Mouse (Mus musculus): ENCODE data around the gene Ipo5. TPM values are rescaled to one million over a fixed set of nuclear protein-coding genes. Genes with fewer than 3 reads are reported as not detected.
A peak's percentile ranks its signal among the peaks of the same experiment; 100 is the strongest.

The Ipo5 gene
- 10 to 100 TPM; 96.9 to 98.5 TPM for total RNA-seq (2021)
- long read RNA-seq, experiment 1, full-length matches to known transcripts, result 26 of 40 reads
- long read RNA-seq, experiment 1, partial matches to known transcripts, result 8 of 40 reads
- long read RNA-seq, experiment 1, other reads (novel, unspliced or antisense), result 6 of 40 reads
- long read RNA-seq, experiment 2, full-length matches to known transcripts, result 29 of 63 reads
- long read RNA-seq, experiment 2, partial matches to known transcripts, result 27 of 63 reads
- long read RNA-seq, experiment 2, other reads (novel, unspliced or antisense), result 7 of 63 reads

GRCm38 (mm10) chr14:120910733-120911324 is at the start of gene Ipo5:
Ipo5 (plus strand) TSS chr14:120911224.
- no peak for TF ChIP-seq CTCF (conservative IDR thresholded peaks at IDR 0.05)
- peak within 1 kb of the TSS; percentile 84 for H3K4me3 ChIP-seq
- DNase-seq (ENCODE audit: low spot score in 2 of 2), result peak; percentile 93 to 96
- peak within 1 kb of the TSS; percentile 92 for H3K27ac ChIP-seq

DNA sequence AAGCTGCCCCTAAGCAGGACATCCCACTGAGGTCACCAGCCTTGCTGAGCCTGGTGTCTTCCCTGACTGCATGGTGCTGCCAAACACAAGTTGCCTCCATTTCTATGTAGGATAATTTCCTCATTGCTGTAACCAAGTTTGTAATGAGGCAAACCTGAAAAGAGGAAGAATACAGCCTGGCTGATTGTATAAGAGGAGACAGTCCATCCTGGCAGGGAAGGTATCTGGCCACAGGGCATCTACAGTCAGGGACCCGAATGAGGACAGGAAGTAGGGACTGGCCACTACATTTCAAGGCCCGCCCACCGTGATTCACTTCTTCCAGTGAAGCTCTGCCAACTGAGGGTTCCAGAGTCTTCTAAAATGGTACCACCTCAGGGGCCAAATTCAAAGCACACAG is 47.8 kb upstream of the Ipo5 start:
- no peak for DNase-seq (ENCODE audit: low spot score in 2 of 2)
- no peak overlapping the region for H3K4me3 ChIP-seq
- no peak for TF ChIP-seq CTCF (conservative IDR thresholded peaks at IDR 0.05)
- H3K27ac ChIP-seq, result no peak overlapping the region

- no peak overlapping the region for H3K4me3 ChIP-seq
- DNase-seq (ENCODE audit: low spot score in 2 of 2), result no peak
- no peak for TF ChIP-seq CTCF (conservative IDR thresholded peaks at IDR 0.05)
- H3K27ac ChIP-seq, result no peak overlapping the region
Measured at GRCm38 (mm10) chr14:120864896-120865295, 46.1 kb upstream of the Ipo5 start.

- peak; percentile 33 for TF ChIP-seq CTCF (conservative IDR thresholded peaks at IDR 0.05)
- Histone ChIP-seq H3K27ac (no peak overlapping the region), H3K4me3 (no peak overlapping the region)
- DNase-seq (ENCODE audit: low spot score in 2 of 2), result no peak
Measured at GRCm38 (mm10) chr14:120866573-120866972, 44.5 kb upstream of the Ipo5 start.

DNA sequence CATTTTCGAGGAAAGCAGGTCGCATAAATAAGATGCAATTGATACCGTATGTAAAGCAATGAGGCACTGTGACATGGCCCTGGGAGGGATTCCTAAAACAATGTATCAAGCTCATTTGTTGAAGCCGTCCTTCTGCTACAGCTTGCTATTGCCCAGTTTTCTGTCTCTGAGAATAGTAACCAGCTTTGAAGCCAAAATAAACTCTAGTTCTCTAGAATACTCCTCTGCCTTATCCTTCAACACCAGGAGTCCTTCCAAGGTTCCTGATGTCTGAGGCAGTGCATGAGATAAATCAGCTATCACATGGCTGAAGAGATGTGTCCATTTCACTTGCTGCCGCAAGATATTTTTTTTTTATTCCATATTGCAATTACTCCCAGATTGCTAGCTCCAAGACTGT is 43.9 kb upstream of the Ipo5 start:
- no peak for TF ChIP-seq CTCF (conservative IDR thresholded peaks at IDR 0.05)
- no peak for DNase-seq (ENCODE audit: low spot score in 2 of 2)
- no peak overlapping the region for H3K4me3 ChIP-seq
- H3K27ac ChIP-seq, result no peak overlapping the region

- Histone ChIP-seq H3K4me3 (no peak overlapping the region), H3K27ac (no peak overlapping the region)
- DNase-seq (ENCODE audit: low spot score in 2 of 2), result no peak
- no peak for TF ChIP-seq CTCF (conservative IDR thresholded peaks at IDR 0.05)
Measured at GRCm38 (mm10) chr14:120868494-120868893, 42.5 kb upstream of the Ipo5 start.

DNA sequence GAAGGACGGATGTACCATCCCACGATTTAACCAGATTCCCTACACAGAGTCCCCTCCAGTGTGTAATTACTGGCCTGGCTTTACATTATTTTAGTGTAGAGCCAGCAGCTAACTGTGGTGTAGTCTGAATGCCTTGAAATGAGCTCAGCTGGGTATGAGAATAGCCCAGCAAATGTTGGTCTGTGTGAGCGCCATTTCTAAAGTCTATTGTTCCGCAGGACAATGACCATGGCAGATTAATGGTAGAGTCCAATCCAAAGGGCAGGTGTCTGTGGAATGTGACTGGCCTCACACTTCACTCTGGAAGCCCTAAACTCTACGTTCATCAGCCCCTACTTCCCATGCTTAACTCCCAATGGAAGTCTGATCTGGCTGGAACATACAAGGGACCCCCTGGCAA is 40.3 kb upstream of the Ipo5 start:
- H3K27ac ChIP-seq, result no peak overlapping the region
- TF ChIP-seq CTCF (conservative IDR thresholded peaks at IDR 0.05), result no peak
- H3K4me3 ChIP-seq, result no peak overlapping the region
- no peak for DNase-seq (ENCODE audit: low spot score in 2 of 2)

DNA sequence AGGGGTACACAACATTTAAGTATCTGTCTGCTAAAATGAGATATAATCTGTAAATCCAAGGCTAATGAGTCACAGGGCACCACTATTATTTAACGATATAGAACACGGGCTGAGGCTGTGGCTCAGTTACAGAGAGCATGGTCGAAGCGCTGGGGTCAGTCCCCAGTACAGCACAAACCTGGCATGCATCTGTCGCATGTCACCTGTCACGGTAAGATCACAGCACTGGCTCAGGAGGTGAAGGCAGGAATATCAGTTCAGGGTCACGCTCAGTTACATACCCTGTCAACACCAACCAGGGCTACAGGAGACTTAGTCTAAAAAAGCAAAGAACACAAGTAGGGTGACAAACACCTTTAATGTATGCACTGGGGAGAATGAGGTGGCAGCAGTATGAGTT is 36.6 kb upstream of the Ipo5 start:
- Histone ChIP-seq H3K4me3 (no peak overlapping the region), H3K27ac (no peak overlapping the region)
- DNase-seq (ENCODE audit: low spot score in 2 of 2), result no peak
- TF ChIP-seq CTCF (conservative IDR thresholded peaks at IDR 0.05), result no peak

- no peak overlapping the region for H3K4me3 ChIP-seq
- DNase-seq (ENCODE audit: low spot score in 2 of 2), result no peak
- peak; percentile 65 for TF ChIP-seq CTCF (conservative IDR thresholded peaks at IDR 0.05)
- H3K27ac ChIP-seq, result no peak overlapping the region
Measured at GRCm38 (mm10) chr14:120875144-120875543, 35.9 kb upstream of the Ipo5 start.

- no peak for TF ChIP-seq CTCF (conservative IDR thresholded peaks at IDR 0.05)
- Histone ChIP-seq H3K27ac (no peak overlapping the region), H3K4me3 (no peak overlapping the region)
- no peak for DNase-seq (ENCODE audit: low spot score in 2 of 2)
Measured at GRCm38 (mm10) chr14:120875811-120876388, 35.1 kb upstream of the Ipo5 start.

- DNase-seq (ENCODE audit: low spot score in 2 of 2), result no peak
- H3K4me3 ChIP-seq, result no peak overlapping the region
Measured at GRCm38 (mm10) chr14:120877147-120877546, 33.9 kb upstream of the Ipo5 start.

DNA sequence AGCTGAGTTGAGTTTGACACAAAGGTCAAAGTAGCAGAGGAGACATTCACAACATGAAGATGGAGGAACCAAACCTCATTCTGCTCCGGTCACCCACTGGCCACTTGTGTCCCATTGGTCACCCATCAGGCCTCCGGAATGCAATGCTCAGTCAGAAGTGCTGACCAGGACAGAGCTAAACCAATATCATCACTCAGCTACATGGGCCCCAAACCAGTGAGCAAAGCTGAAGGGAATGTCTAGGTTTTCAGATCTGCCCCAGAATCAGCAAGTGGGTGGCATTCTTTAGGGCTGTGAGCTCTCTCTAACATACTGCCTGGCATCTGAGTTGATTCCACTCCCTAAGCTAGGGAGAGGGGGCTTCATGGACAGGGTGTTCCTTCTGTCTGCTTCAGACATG is 32.0 kb upstream of the Ipo5 start:
- Histone ChIP-seq H3K27ac (no peak overlapping the region), H3K4me3 (no peak overlapping the region)
- TF ChIP-seq CTCF (conservative IDR thresholded peaks at IDR 0.05), result no peak
- no peak for DNase-seq (ENCODE audit: low spot score in 2 of 2)

More at GRCm38 (mm10) chr14:120877147-120877546, 33.9 kb upstream of the Ipo5 start:
- no peak for TF ChIP-seq CTCF (conservative IDR thresholded peaks at IDR 0.05)
- H3K27ac ChIP-seq, result no peak overlapping the region

- no peak for DNase-seq (ENCODE audit: low spot score in 2 of 2)
- H3K4me3 ChIP-seq, result no peak overlapping the region
- TF ChIP-seq CTCF (conservative IDR thresholded peaks at IDR 0.05), result no peak
- no peak overlapping the region for H3K27ac ChIP-seq
Measured at GRCm38 (mm10) chr14:120880601-120881000, 30.4 kb upstream of the Ipo5 start.

GRCm38 (mm10) chr14:120881054-120881453 is 30.0 kb upstream of the Ipo5 start:
- Histone ChIP-seq H3K4me3 (no peak overlapping the region), H3K27ac (no peak overlapping the region)
- no peak for TF ChIP-seq CTCF (conservative IDR thresholded peaks at IDR 0.05)
- DNase-seq (ENCODE audit: low spot score in 2 of 2), result no peak
